Mouse (Mus musculus) forebrain, embryonic 10.5 days (tissue): ENCODE results near the gene Selenoi. TPM values are rescaled to one million over a fixed set of nuclear protein-coding genes. Genes with fewer than 3 reads are reported as not detected.
A peak's percentile ranks its signal among the peaks of the same experiment; 100 is the strongest.

Experiments used
- DNase-seq: peaks from one replicate; pipeline ENCODE4 v3.0.0-alpha.2; 2017; ENCODE audit warnings: low spot score; ENCODE audit errors: extremely low spot score
- H3K27ac ChIP-seq: fragments of 300-500 bp; sonication (generic); 2 replicates; pipeline ENCODE4 v1.5.1; 2016; ENCODE audit warnings: mild to moderate bottlenecking
- H3K27me3 ChIP-seq: fragments of 300-500 bp; sonication (generic); 2 replicates; pipeline ENCODE4 v1.6.1; 2016; ENCODE audit warnings: mild to moderate bottlenecking; ENCODE audit not compliant: poor library complexity, severe bottlenecking
- H3K36me3 ChIP-seq: fragments of 300-500 bp; sonication (generic); replicated peaks from 2 replicates; pipeline ENCODE4 v1.6.1; 2016; ENCODE audit warnings: mild to moderate bottlenecking, moderate library complexity
- H3K4me1 ChIP-seq: fragments of 300-500 bp; sonication (generic); 2 replicates; pipeline ENCODE4 v1.6.1; 2016
- H3K4me3 ChIP-seq: fragments of 300-500 bp; sonication (generic); 2 replicates; pipeline ENCODE4 v1.5.1; 2016; ENCODE audit warnings: mild to moderate bottlenecking, moderate library complexity
- H3K9me3 ChIP-seq: fragments of 300-500 bp; sonication (generic); 2 replicates; pipeline ENCODE4 v1.6.1; 2016; ENCODE audit warnings: mild to moderate bottlenecking, moderate library complexity
- WGBS: fragments of 180-500 bp; shearing (Covaris S2); methylation state at CpG from one replicate; pipeline ENCODE4 v1.1.7; 2016; 5-methylcytosine and 5-hydroxymethylcytosine counted together
- polyA plus RNA-seq: library from polyadenylated mRNA; unstranded; fragments of >200 nt; fragmentation: Nextera tagmentation; extraction: Ambion mirVana; gene quantifications from 2 replicates; pipeline ENCODE4 v1.2.1, GENCODE M21; 2016

The Selenoi gene
- polyA plus RNA-seq, 1 experiment from 2014 or later, result 23.6 TPM

DNA sequence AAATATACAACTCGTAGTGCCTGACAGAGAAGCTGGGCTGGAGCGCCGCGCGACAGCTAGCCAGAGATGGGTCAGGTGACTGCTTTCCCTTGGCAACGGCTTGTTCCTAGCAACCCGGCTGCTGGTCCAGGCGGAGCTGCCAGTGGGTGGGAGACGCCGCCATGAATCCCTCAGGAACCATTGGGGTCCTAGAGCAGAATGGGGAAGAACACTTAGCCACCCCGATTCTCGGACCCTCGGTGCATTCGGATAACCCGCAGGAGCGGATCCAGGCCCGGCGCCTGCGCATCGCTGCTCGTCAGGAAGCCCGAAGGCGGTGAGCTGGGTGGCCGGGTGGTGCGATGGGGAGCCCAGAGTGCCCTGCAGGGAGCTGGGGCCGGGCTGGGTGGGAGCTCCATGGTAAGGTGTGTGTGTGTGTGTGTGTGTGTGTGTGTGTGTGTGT lies 48.9 kb downstream of the Selenoi start, which contains the start of gene Drc1:
Drc1 (plus strand) TSS at position 98 of the 442 bp plus-strand sequence.
- under 1% methylated on average over 26 of the region's 26 CpGs for WGBS
- Histone ChIP-seq H3K4me3 (peak within 1 kb of the TSS; percentile 63), H3K9me3 (peaks cover 11% of the 10 kb centered on the region; the same call in 1 of the 2 replicates), H3K27ac (peak within 1 kb of the TSS; percentile 71), H3K27me3 (peaks cover 7% of the 10 kb centered on the region), H3K4me1 (peaks cover 12% of the 10 kb centered on the region), H3K36me3 (no peaks in the 10 kb centered on the region)
- peak; percentile 72 for DNase-seq

DNA sequence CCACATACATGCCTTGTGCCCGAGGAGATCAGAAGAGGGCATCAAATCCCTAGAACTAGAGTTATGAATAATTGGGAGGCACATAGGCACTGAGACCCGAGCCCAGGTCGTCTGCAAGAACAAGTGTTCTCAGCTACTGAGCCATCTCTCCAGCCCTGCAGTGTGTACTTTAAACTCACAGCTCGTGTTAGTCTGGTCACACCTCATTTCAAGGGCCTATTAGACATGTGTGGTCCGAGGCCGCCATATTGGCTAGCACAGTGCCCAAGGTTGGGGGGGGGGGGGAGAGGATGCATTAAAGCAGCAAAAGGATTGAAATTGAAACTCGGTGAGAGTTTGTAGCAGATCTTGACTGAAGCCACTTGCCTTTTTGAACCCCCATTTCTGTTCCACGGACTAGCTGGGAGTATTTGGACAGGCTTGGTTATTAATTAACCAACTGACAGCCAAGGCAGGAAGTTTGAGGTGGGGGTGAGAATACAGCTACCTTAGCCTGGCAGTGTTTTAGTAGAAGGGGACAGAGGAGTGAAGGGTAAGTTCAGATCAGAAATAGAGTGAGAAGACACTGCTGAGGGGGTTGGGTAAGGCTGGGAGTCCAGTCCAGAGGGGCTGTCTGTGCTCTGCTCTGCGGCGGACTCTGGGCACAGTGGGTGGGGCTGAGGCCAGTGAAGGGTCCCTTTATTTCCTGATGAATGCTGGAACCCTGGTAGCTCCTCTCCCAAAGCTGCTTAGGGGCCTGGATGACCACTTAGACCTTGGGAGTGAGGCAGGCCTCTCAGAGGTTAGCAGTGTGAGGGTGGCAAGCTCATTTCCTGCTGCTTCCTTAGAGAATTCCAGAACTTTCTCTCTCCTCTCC lies 53.8 kb downstream of the Selenoi start:
- H3K27ac ChIP-seq, result no peak overlapping the region
- peaks cover 6% of the 10 kb centered on the region for H3K4me1 ChIP-seq
- H3K9me3 ChIP-seq, result peaks cover 11% of the 10 kb centered on the region; the same call in 1 of the 2 replicates
- H3K4me3 ChIP-seq, result no peak overlapping the region
- no peak for DNase-seq
- H3K27me3 ChIP-seq, result peaks cover 7% of the 10 kb centered on the region; the same call in 1 of the 2 replicates
- WGBS, result 89% methylated on average over 10 of the region's 10 CpGs
- no peaks in the 10 kb centered on the region for H3K36me3 ChIP-seq

GRCm38 (mm10) chr5:30287106-30287882 lies 54.9 kb downstream of the Selenoi start:
- Histone ChIP-seq H3K27ac (no peak overlapping the region), H3K9me3 (peaks cover 11% of the 10 kb centered on the region; the same call in 1 of the 2 replicates), H3K4me3 (no peak overlapping the region), H3K27me3 (peaks cover 3% of the 10 kb centered on the region; the same call in 1 of the 2 replicates), H3K36me3 (no peaks in the 10 kb centered on the region), H3K4me1 (no peaks in the 10 kb centered on the region)
- DNase-seq, result no peak
- WGBS, result 84% methylated on average over 9 of the region's 9 CpGs

Other genes with a start within 250 kb of the Selenoi start
- not detected in 2 replicates for gene Il6, start 219.5 kb upstream of the Selenoi start, polyA plus RNA-seq
- gene Tyms, start 159.0 kb upstream of the Selenoi start, polyA plus RNA-seq, result 379 and 391 TPM in 2 replicates
- gene Garem2, start 127.4 kb upstream of the Selenoi start, polyA plus RNA-seq, result 2.9 and 3.3 TPM in 2 replicates
- gene 3110082J24Rik, start 126.5 kb upstream of the Selenoi start, polyA plus RNA-seq, result 1.1 and 1.3 TPM in 2 replicates
- 104 and 109 TPM in 2 replicates for gene Hadha, start 77.4 kb upstream of the Selenoi start, polyA plus RNA-seq
- 111 and 112 TPM in 2 replicates for gene Hadhb, start 77.3 kb upstream of the Selenoi start, polyA plus RNA-seq
- gene Adgrf3, start 26.9 kb upstream of the Selenoi start, polyA plus RNA-seq, result not detected in 2 replicates
- gene Drc1, start 48.8 kb downstream of the Selenoi start, polyA plus RNA-seq, result 0.28 and 0.48 TPM in 2 replicates
- gene Otof, start 229.4 kb downstream of the Selenoi start, polyA plus RNA-seq, result 0.06 and 0.12 TPM in 2 replicates
- not detected in 2 replicates for gene 1700001C02Rik, start 233.5 kb downstream of the Selenoi start, polyA plus RNA-seq